Comparison of ENCODE assay signal across 19 mouse cellular contexts in the genomic region with DNA sequence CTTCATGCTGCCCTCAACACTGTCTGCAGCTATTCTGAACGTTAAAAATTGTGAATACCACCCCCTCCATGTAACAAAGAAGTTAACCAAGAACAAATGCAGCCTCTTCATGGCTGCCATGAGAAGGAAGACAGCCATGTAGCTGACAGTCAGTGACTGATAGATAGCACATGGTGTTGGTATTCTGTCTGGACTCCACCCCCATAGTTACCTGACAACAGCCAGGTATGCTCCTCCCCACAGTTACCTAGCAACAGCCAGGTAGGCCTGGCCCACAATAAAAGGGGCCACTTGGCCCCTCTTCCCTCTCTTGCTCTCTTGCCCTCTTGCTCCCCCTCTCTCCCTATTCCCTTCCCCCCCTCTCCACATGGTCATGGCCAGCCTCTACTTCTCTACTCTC.
A peak's percentile ranks its signal among the peaks of the same experiment; 100 is the strongest.
DNase-seq lines count a peak whose midpoint lies in the region; ATAC-seq and TF ChIP-seq lines count a peak whose summit lies in the region.
"Had no signal": no experiment of that assay in that cellular context is flagged by ENCODE, and none has a peak within 500 bp of the region (broad histone marks: within the 10 kb centered on the region; RNA-seq: fewer than 3 reads in every experiment).

No protein-coding gene starts in this region.

- DNase-seq in cerebellum, postnatal 10 days = no peak
- DNase-seq: adrenal gland, adult 2 months; adrenal gland, adult 8-10 months; adrenal gland, postnatal 10 days; adrenal gland, postnatal 14 days; adrenal gland, postnatal 25 days; adrenal gland, postnatal 36 days; B cell, adult 2 months; cerebellum, adult 11 months; cerebellum, adult 11-12 months; cerebellum, adult 18-20 months had no signal

- no peaks in the 10 kb centered on the region for H3K36me3 ChIP-seq in intestine, embryonic 15.5 days
- H3K36me3 ChIP-seq in intestine, postnatal 0 days (ENCODE audit: control insufficient read depth, insufficient read depth) = no peaks in the 10 kb centered on the region
- H3K36me3 ChIP-seq in intestine, embryonic 16.5 days (ENCODE audit: control insufficient read depth, insufficient read depth, low read length) = no peaks in the 10 kb centered on the region
- H3K36me3 ChIP-seq: G1E had no signal

- no peaks in the 10 kb centered on the region for H3K4me1 ChIP-seq in intestine, embryonic 15.5 days (replicated peaks)
- H3K4me1 ChIP-seq in intestine, postnatal 0 days (replicated peaks; ENCODE audit: control insufficient read depth, insufficient read depth, low read length) = no peaks in the 10 kb centered on the region
- no peaks in the 10 kb centered on the region for H3K4me1 ChIP-seq in intestine, embryonic 16.5 days (ENCODE audit: control insufficient read depth, insufficient read depth, low read length)

- no peak overlapping the region for H3K4me2 ChIP-seq in intestine, embryonic 15.5 days (replicated peaks)
- no peak overlapping the region for H3K4me2 ChIP-seq in intestine, postnatal 0 days (replicated peaks; ENCODE audit: low read depth)
- H3K4me2 ChIP-seq in intestine, embryonic 16.5 days (ENCODE audit: low read depth, low read length) = no peak overlapping the region

- no peaks in the 10 kb centered on the region for H3K9me3 ChIP-seq in intestine, embryonic 15.5 days
- H3K9me3 ChIP-seq in intestine, postnatal 0 days (ENCODE audit: control insufficient read depth) = no peaks in the 10 kb centered on the region
- no peaks in the 10 kb centered on the region for H3K9me3 ChIP-seq in intestine, embryonic 16.5 days (ENCODE audit: control insufficient read depth, low read length)

- H3K9ac ChIP-seq in intestine, embryonic 15.5 days = no peak overlapping the region
- no peak overlapping the region for H3K9ac ChIP-seq in intestine, postnatal 0 days (ENCODE audit: low read depth, low read length)
- no peak overlapping the region for H3K9ac ChIP-seq in intestine, embryonic 16.5 days (ENCODE audit: low read depth, low read length)

- no peak overlapping the region for H3K4me3 ChIP-seq in intestine, embryonic 15.5 days (replicated peaks)
- no peak overlapping the region for H3K4me3 ChIP-seq in intestine, postnatal 0 days (ENCODE audit: low read depth, low read length)
- H3K4me3 ChIP-seq in intestine, embryonic 16.5 days (ENCODE audit: low read length) = no peak overlapping the region

- no peak for TF ChIP-seq CTCF in intestine, postnatal 0 days (IDR thresholded peaks at IDR 0.05; ENCODE audit: low read depth)

- H3K27ac ChIP-seq in intestine, embryonic 15.5 days = no peak overlapping the region
- H3K27ac ChIP-seq in intestine, postnatal 0 days (ENCODE audit: low read depth, low read length) = no peak overlapping the region
- H3K27ac ChIP-seq in intestine, embryonic 16.5 days (ENCODE audit: low read length) = no peak overlapping the region

- 34% methylated on average over 1 of the region's 1 CpGs for WGBS in intestine, embryonic 15.5 days
- WGBS in intestine, postnatal 0 days = 51% methylated on average over 1 of the region's 1 CpGs
- WGBS in intestine, embryonic 16.5 days = 54% methylated on average over 1 of the region's 1 CpGs

- no peaks in the 10 kb centered on the region for H3K27me3 ChIP-seq in intestine, embryonic 15.5 days (replicated peaks)
- H3K27me3 ChIP-seq in intestine, postnatal 0 days (replicated peaks; ENCODE audit: control insufficient read depth, insufficient read depth, low read length) = no peaks in the 10 kb centered on the region
- H3K27me3 ChIP-seq in intestine, embryonic 16.5 days (replicated peaks; ENCODE audit: control insufficient read depth, insufficient read depth, low read length) = no peaks in the 10 kb centered on the region
- H3K27me3 ChIP-seq: CH12.LX, Patski had no signal

- ATAC-seq in intestine, embryonic 15.5 days = peak; percentile 68
- ATAC-seq in intestine, postnatal 0 days = no peak
- ATAC-seq in intestine, embryonic 16.5 days = peak; percentile 52; the same call in 1 of the 2 replicates
- ATAC-seq: activated CD4-positive, CD25-positive, alpha-beta regulatory T cell, adult 4 months; CD4-positive, CD25-positive, alpha-beta regulatory T cell, adult 4 months; Patski had no signal
